20 mouse cellular contexts compared by ENCODE assay signal in the genomic region with DNA sequence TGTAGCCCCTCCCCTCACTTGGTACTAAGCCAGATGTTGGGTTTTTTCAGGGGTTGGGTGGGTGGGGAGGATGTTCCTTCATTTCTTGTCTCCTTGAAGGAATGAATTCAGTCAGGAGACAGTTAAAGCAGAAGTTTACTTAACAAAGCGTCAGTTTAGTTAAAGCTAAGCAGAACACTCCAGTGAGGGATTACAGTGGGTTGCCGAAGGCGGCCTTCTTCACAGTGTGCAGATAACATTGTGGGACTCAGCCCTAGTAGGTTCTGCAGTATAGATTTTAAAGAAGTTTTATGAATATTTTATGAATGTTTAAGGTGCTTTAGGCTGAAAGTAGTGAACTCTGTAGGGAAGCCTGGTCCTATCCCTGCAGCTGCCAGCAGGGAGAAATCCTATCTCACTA. TPM values are rescaled to one million over a fixed set of nuclear protein-coding genes. Genes with fewer than 3 reads are reported as not detected.
DNase-seq lines count a peak whose midpoint lies in the region; ATAC-seq and TF ChIP-seq lines count a peak whose summit lies in the region.
"Had no signal": no experiment of that assay in that cellular context is flagged by ENCODE, and none has a peak within 500 bp of the region (broad histone marks: within the 10 kb centered on the region; RNA-seq: fewer than 3 reads in every experiment).

No protein-coding gene starts in this region.

- WGBS in intestine, embryonic 14.5 days = 25% methylated on average over 3 of the region's 3 CpGs
- whole genome bisulfite sequencing in intestine, postnatal 0 days = 32% methylated on average over 3 of the region's 3 CpGs
- WGBS in macrophage (ENCODE audit: missing documents) = 92% methylated on average over 3 of the region's 3 CpGs
- WGBS in stomach, postnatal 0 days = 15% methylated on average over 3 of the region's 3 CpGs

- H3K4me1 ChIP-seq in intestine, embryonic 14.5 days (replicated peaks; ENCODE audit: control insufficient read depth, insufficient read depth, low read length) = peaks cover 12% of the 10 kb centered on the region
- no peaks in the 10 kb centered on the region for H3K4me1 ChIP-seq in intestine, postnatal 0 days (replicated peaks; ENCODE audit: control insufficient read depth, insufficient read depth, low read length)
- H3K4me1 ChIP-seq in bone marrow macrophage, adult 2 months (ENCODE audit: control insufficient read depth, insufficient read depth, low read length) = peaks cover 33% of the 10 kb centered on the region
- no peaks in the 10 kb centered on the region; the same call in 1 of the 2 replicates for H3K4me1 ChIP-seq in stomach, postnatal 0 days (replicated peaks; ENCODE audit: control insufficient read depth, insufficient read depth)
- H3K4me1 ChIP-seq: embryonic facial prominence, embryonic 10.5 days; forebrain, embryonic 13.5 days; hindbrain, embryonic 10.5 days had no signal

- no peak overlapping the region for H3K4me3 ChIP-seq in intestine, embryonic 14.5 days (ENCODE audit: low read depth, low read length)
- no peak overlapping the region for H3K4me3 ChIP-seq in intestine, postnatal 0 days (ENCODE audit: low read depth, low read length)
- H3K4me3 ChIP-seq in bone marrow macrophage, adult 2 months (ENCODE audit: insufficient read depth, low read length) = no peak overlapping the region
- H3K4me3 ChIP-seq in macrophage (ENCODE audit: inconsistent target) = no peak overlapping the region
- H3K4me3 ChIP-seq in stomach, postnatal 0 days (ENCODE audit: low read depth, low read length) = no peak overlapping the region
- H3K4me3 ChIP-seq: embryonic facial prominence, embryonic 10.5 days; forebrain, embryonic 13.5 days; heart, embryonic 12.5 days; hindbrain, embryonic 10.5 days had no signal

- no peaks in the 10 kb centered on the region for H3K27me3 ChIP-seq in intestine, embryonic 14.5 days (replicated peaks; ENCODE audit: control insufficient read depth, insufficient read depth, low read length)
- H3K27me3 ChIP-seq in intestine, postnatal 0 days (replicated peaks; ENCODE audit: control insufficient read depth, insufficient read depth, low read length) = no peaks in the 10 kb centered on the region
- H3K27me3 ChIP-seq in stomach, postnatal 0 days (ENCODE audit: control insufficient read depth, insufficient read depth, low read length) = no peaks in the 10 kb centered on the region
- H3K27me3 ChIP-seq: forebrain, embryonic 13.5 days; heart, embryonic 12.5 days had no signal

- TF ChIP-seq POLR2A in bone marrow macrophage, adult 2 months (IDR thresholded peaks at IDR 0.05; ENCODE audit: borderline replicate concordance, low read depth, low read length) = no peak

- no peaks in the 10 kb centered on the region for H3K79me2 ChIP-seq in macrophage (ENCODE audit: inconsistent target)

- H3K9me3 ChIP-seq in intestine, embryonic 14.5 days (ENCODE audit: control insufficient read depth, low read length) = no peaks in the 10 kb centered on the region
- H3K9me3 ChIP-seq in intestine, postnatal 0 days (ENCODE audit: control insufficient read depth) = no peaks in the 10 kb centered on the region
- no peaks in the 10 kb centered on the region for H3K9me3 ChIP-seq in stomach, postnatal 0 days (ENCODE audit: control insufficient read depth, low read length)
- H3K9me3 ChIP-seq: embryonic facial prominence, embryonic 10.5 days; forebrain, embryonic 13.5 days; G1E; heart, embryonic 12.5 days; hindbrain, embryonic 10.5 days had no signal

- no peak for TF ChIP-seq EP300 in stomach, postnatal 0 days (optimal IDR thresholded peaks at IDR 0.05)

- H3K27ac ChIP-seq in intestine, embryonic 14.5 days (ENCODE audit: low read depth) = peak overlapping the region; percentile 74
- H3K27ac ChIP-seq in intestine, postnatal 0 days (ENCODE audit: low read depth, low read length) = no peak overlapping the region
- H3K27ac ChIP-seq in bone marrow macrophage, adult 2 months (ENCODE audit: insufficient read depth, low read depth, low read length) = peak overlapping the region; percentile 94
- peak overlapping the region; percentile 95 for H3K27ac ChIP-seq in macrophage
- H3K27ac ChIP-seq in stomach, postnatal 0 days (replicated peaks) = 0 out of 2 replicates have a peak overlapping the region, but pooled peaks have one; percentile 24
- H3K27ac ChIP-seq: embryonic facial prominence, embryonic 10.5 days; forebrain, embryonic 13.5 days; hindbrain, embryonic 10.5 days had no signal

- H3K4me2 ChIP-seq in intestine, embryonic 14.5 days (ENCODE audit: low read length) = no peak overlapping the region
- H3K4me2 ChIP-seq in intestine, postnatal 0 days (replicated peaks; ENCODE audit: low read depth) = no peak overlapping the region
- H3K4me2 ChIP-seq in stomach, postnatal 0 days (replicated peaks; ENCODE audit: low read depth) = no peak overlapping the region
- H3K4me2 ChIP-seq: forebrain, embryonic 13.5 days; heart, embryonic 12.5 days had no signal

- H3K36me3 ChIP-seq in intestine, embryonic 14.5 days (ENCODE audit: control insufficient read depth, insufficient read depth, low read length) = no peaks in the 10 kb centered on the region
- H3K36me3 ChIP-seq in intestine, postnatal 0 days (ENCODE audit: control insufficient read depth, insufficient read depth) = no peaks in the 10 kb centered on the region
- H3K36me3 ChIP-seq in macrophage (ENCODE audit: inconsistent target) = no peaks in the 10 kb centered on the region
- H3K36me3 ChIP-seq in stomach, postnatal 0 days (ENCODE audit: control insufficient read depth, insufficient read depth, low read length) = no peaks in the 10 kb centered on the region
- H3K36me3 ChIP-seq: embryonic facial prominence, embryonic 10.5 days; G1E; heart, embryonic 12.5 days; hindbrain, embryonic 10.5 days had no signal

- peak; percentile 89 for ATAC-seq in intestine, embryonic 14.5 days (replicated peaks; ENCODE audit: low FRiP score, low TSS enrichment, low read depth)
- ATAC-seq in intestine, postnatal 0 days = no peak
- peak; percentile 29; the same call in 1 of the 2 replicates for ATAC-seq in stomach, postnatal 0 days (ENCODE audit: low FRiP score, low TSS enrichment)
- no peak for ATAC-seq in megakaryocyte progenitor cell, adult 5-6 weeks (replicated peaks; ENCODE audit: poor library complexity)
- ATAC-seq: CD4-positive, CD25-positive, alpha-beta regulatory T cell, adult 4 months; forebrain, embryonic 13.5 days; forebrain, postnatal 0 days had no signal

- no peak overlapping the region for H3K9ac ChIP-seq in intestine, embryonic 14.5 days (ENCODE audit: low read length)
- no peak overlapping the region for H3K9ac ChIP-seq in intestine, postnatal 0 days (ENCODE audit: low read depth, low read length)
- no peak overlapping the region for H3K9ac ChIP-seq in stomach, postnatal 0 days (ENCODE audit: low read length)
- H3K9ac ChIP-seq: forebrain, embryonic 13.5 days; forebrain, postnatal 0 days; heart, embryonic 12.5 days had no signal

- no peak for DNase-seq in intestine, embryonic 14.5 days (ENCODE audit: low spot score)
- no peak for DNase-seq in stomach, postnatal 0 days (ENCODE audit: low spot score)
- DNase-seq in cerebellum, postnatal 4 days (ENCODE audit: low spot score in 2 of 2) = no peak
- DNase-seq: adrenal gland, postnatal 10 days; B cell, adult 2 months; cerebellum, adult 18-20 months; cerebellum, adult 9-11 months; cerebellum, postnatal 36 days; forebrain, postnatal 0 days; gastrocnemius, postnatal 14 days had no signal

- TF ChIP-seq CTCF in intestine, postnatal 0 days (IDR thresholded peaks at IDR 0.05; ENCODE audit: low read depth) = no peak
- TF ChIP-seq CTCF in bone marrow macrophage, adult 2 months (IDR thresholded peaks at IDR 0.05; ENCODE audit: low read depth, low read length) = no peak
- no peak for TF ChIP-seq CTCF in stomach, postnatal 0 days (IDR thresholded peaks at IDR 0.05; ENCODE audit: low read depth)

RNA-seq across cellular contexts. Expression of gene Rbpj, which starts 27.7 kb away (rescaled TPM):
- polyA plus RNA-seq in intestine, embryonic 14.5 days (2014; fragmentation: Nextera tagmentation; extraction: Ambion mirVana) = 39.3 and 49.1 TPM in 2 replicates
- 14.2 and 15.0 TPM in 2 replicates for polyA plus RNA-seq in intestine, postnatal 0 days (2015; fragmentation: Nextera tagmentation; extraction: Ambion mirVana)
- polyA plus RNA-seq in bone marrow macrophage, adult 2 months (2012; ENCODE audit: insufficient read depth, insufficient read length, missing spikeins) = 125 and 136 TPM in 2 replicates
- 100 to 1,000 TPM in 25 of 26 experiments, 10 to 100 TPM in 1; 85.3 to 805 (median 258) TPM for total RNA-seq in macrophage (2018; cell fraction: chromatin; rRNA removed)
- total RNA-seq in macrophage (2018; cell fraction: cytosol; rRNA removed) = 100 to 1,000 TPM in 6 of 26 experiments, 10 to 100 TPM in 20; 45.2 to 178 (median 60.2) TPM
- total RNA-seq in macrophage (2018; cell fraction: nucleus; rRNA removed) = 100 to 1,000 TPM; 101 to 429 (median 216) TPM
- polyA plus RNA-seq in macrophage (2018) = 31.2 to 90.6 TPM (median 32.9 TPM) in 3 replicates
- 12.3 and 12.4 TPM in 2 replicates for polyA plus RNA-seq in stomach, postnatal 0 days (2015; fragmentation: Nextera tagmentation; extraction: Ambion mirVana)
- 65.1 and 66.7 TPM in 2 replicates for total RNA-seq in megakaryocyte progenitor cell, adult 5-6 weeks (2015)
- 35.7 and 36.1 TPM in 2 replicates for total RNA-seq in megakaryocyte progenitor cell, adult 5-6 weeks (2017)

Comparison
In these comparisons a context has a peak if more than half of its experiments do, and no peak if none do; other contexts are left out.
1. ATAC-seq: peak in intestine, embryonic 14.5 days (single experiment) and stomach, postnatal 0 days (single experiment); none in intestine, postnatal 0 days (single experiment) and megakaryocyte progenitor cell, adult 5-6 weeks (single experiment).